Mouse (Mus musculus): ENCODE measurements at regions not wholly inside any gene's neighbourhood (a gene's known extent, or its start where the extent isn't known, plus 50 kb on each side); places are given as distances from the start of the nearest gene placed in this dataset.

- H3K4me1 ChIP-seq (replicated peaks; ENCODE audit: control insufficient read depth, insufficient read depth, low read length): no peaks in the 10 kb centered on the region
- no peak overlapping the region for H3K4me2 ChIP-seq (ENCODE audit: low read length)
- no peak overlapping the region for H3K4me3 ChIP-seq (replicated peaks; ENCODE audit: low read length)
- no peak overlapping the region for H3K27ac ChIP-seq (ENCODE audit: low read length)
- no peak for ATAC-seq
- no peaks in the 10 kb centered on the region for H3K9me3 ChIP-seq (ENCODE audit: control insufficient read depth, low read length)
- H3K36me3 ChIP-seq (ENCODE audit: control insufficient read depth, insufficient read depth): no peaks in the 10 kb centered on the region
- H3K27me3 ChIP-seq (replicated peaks; ENCODE audit: control insufficient read depth, insufficient read depth, low read length): no peaks in the 10 kb centered on the region
- H3K9ac ChIP-seq (replicated peaks; ENCODE audit: low read depth, low read length): no peak overlapping the region
Observed at GRCm38 (mm10) chr8:76183836-76184235, 715.4 kb upstream of the Nr3c2 start.

GRCm38 (mm10) chr8:76187293-76187692 lies 711.9 kb upstream of the Nr3c2 start:
- Histone ChIP-seq H3K36me3 (ENCODE audit: control insufficient read depth, insufficient read depth) (no peaks in the 10 kb centered on the region), H3K4me1 (replicated peaks; ENCODE audit: control insufficient read depth, insufficient read depth, low read length) (no peaks in the 10 kb centered on the region), H3K9me3 (ENCODE audit: control insufficient read depth, low read length) (no peaks in the 10 kb centered on the region), H3K27ac (ENCODE audit: low read length) (no peak overlapping the region), H3K9ac (replicated peaks; ENCODE audit: low read depth, low read length) (no peak overlapping the region), H3K4me3 (replicated peaks; ENCODE audit: low read length) (no peak overlapping the region), H3K4me2 (ENCODE audit: low read length) (no peak overlapping the region), H3K27me3 (replicated peaks; ENCODE audit: control insufficient read depth, insufficient read depth, low read length) (no peaks in the 10 kb centered on the region)
- WGBS: 72% methylated on average over 5 of the region's 5 CpGs
- ATAC-seq: peak; percentile 40; the same call in 1 of the 2 replicates

- H3K36me3 ChIP-seq (ENCODE audit: control insufficient read depth, insufficient read depth): no peaks in the 10 kb centered on the region
- no peaks in the 10 kb centered on the region for H3K27me3 ChIP-seq (replicated peaks; ENCODE audit: control insufficient read depth, insufficient read depth, low read length)
- no peak for ATAC-seq
- no peaks in the 10 kb centered on the region for H3K4me1 ChIP-seq (replicated peaks; ENCODE audit: control insufficient read depth, insufficient read depth, low read length)
- WGBS: 86% methylated on average over 4 of the region's 4 CpGs
- H3K4me2 ChIP-seq (ENCODE audit: low read length): no peak overlapping the region
- H3K27ac ChIP-seq (ENCODE audit: low read length): no peak overlapping the region
- no peaks in the 10 kb centered on the region for H3K9me3 ChIP-seq (ENCODE audit: control insufficient read depth, low read length)
- H3K4me3 ChIP-seq (replicated peaks; ENCODE audit: low read length): no peak overlapping the region
- no peak overlapping the region for H3K9ac ChIP-seq (replicated peaks; ENCODE audit: low read depth, low read length)
Observed at GRCm38 (mm10) chr8:76211891-76212290, 687.4 kb upstream of the Nr3c2 start.

- 74% methylated on average over 4 of the region's 4 CpGs for WGBS
Observed at GRCm38 (mm10) chr8:76217819-76218580, 681.2 kb upstream of the Nr3c2 start.

GRCm38 (mm10) chr8:76230847-76231246 lies 668.4 kb upstream of the Nr3c2 start:
- Histone ChIP-seq H3K9me3 (ENCODE audit: control insufficient read depth, low read length) (no peaks in the 10 kb centered on the region), H3K36me3 (ENCODE audit: control insufficient read depth, insufficient read depth) (no peaks in the 10 kb centered on the region), H3K4me2 (ENCODE audit: low read length) (no peak overlapping the region), H3K4me3 (replicated peaks; ENCODE audit: low read length) (no peak overlapping the region), H3K9ac (replicated peaks; ENCODE audit: low read depth, low read length) (no peak overlapping the region), H3K27me3 (replicated peaks; ENCODE audit: control insufficient read depth, insufficient read depth, low read length) (no peaks in the 10 kb centered on the region), H3K27ac (ENCODE audit: low read length) (no peak overlapping the region), H3K4me1 (replicated peaks; ENCODE audit: control insufficient read depth, insufficient read depth, low read length) (no peaks in the 10 kb centered on the region)
- ATAC-seq: no peak
- 11% methylated on average over 1 of the region's 1 CpGs for WGBS

More at GRCm38 (mm10) chr8:76217819-76218580, 681.2 kb upstream of the Nr3c2 start:
- Histone ChIP-seq H3K9ac (replicated peaks; ENCODE audit: low read depth, low read length) (no peak overlapping the region), H3K27me3 (replicated peaks; ENCODE audit: control insufficient read depth, insufficient read depth, low read length) (no peaks in the 10 kb centered on the region), H3K36me3 (ENCODE audit: control insufficient read depth, insufficient read depth) (no peaks in the 10 kb centered on the region), H3K4me1 (replicated peaks; ENCODE audit: control insufficient read depth, insufficient read depth, low read length) (no peaks in the 10 kb centered on the region), H3K27ac (ENCODE audit: low read length) (no peak overlapping the region), H3K9me3 (ENCODE audit: control insufficient read depth, low read length) (no peaks in the 10 kb centered on the region), H3K4me3 (replicated peaks; ENCODE audit: low read length) (no peak overlapping the region), H3K4me2 (ENCODE audit: low read length) (no peak overlapping the region)
- ATAC-seq: no peak

GRCm38 (mm10) chr8:76249194-76249593 lies 650.0 kb upstream of the Nr3c2 start:
- H3K27ac ChIP-seq (ENCODE audit: low read length): no peak overlapping the region
- no peak overlapping the region for H3K9ac ChIP-seq (replicated peaks; ENCODE audit: low read depth, low read length)
- H3K4me1 ChIP-seq (replicated peaks; ENCODE audit: control insufficient read depth, insufficient read depth, low read length): peaks cover 6% of the 10 kb centered on the region
- ATAC-seq: no peak
- H3K9me3 ChIP-seq (ENCODE audit: control insufficient read depth, low read length): no peaks in the 10 kb centered on the region
- no peak overlapping the region for H3K4me3 ChIP-seq (replicated peaks; ENCODE audit: low read length)
- no peaks in the 10 kb centered on the region for H3K36me3 ChIP-seq (ENCODE audit: control insufficient read depth, insufficient read depth)
- H3K27me3 ChIP-seq (replicated peaks; ENCODE audit: control insufficient read depth, insufficient read depth, low read length): no peaks in the 10 kb centered on the region
- no peak overlapping the region for H3K4me2 ChIP-seq (ENCODE audit: low read length)
- 79% methylated on average over 3 of the region's 3 CpGs for WGBS

- no peak overlapping the region for H3K27ac ChIP-seq (ENCODE audit: low read length)
- H3K4me2 ChIP-seq (ENCODE audit: low read length): no peak overlapping the region
- no peaks in the 10 kb centered on the region for H3K9me3 ChIP-seq (ENCODE audit: control insufficient read depth, low read length)
- H3K4me3 ChIP-seq (replicated peaks; ENCODE audit: low read length): no peak overlapping the region
- H3K9ac ChIP-seq (replicated peaks; ENCODE audit: low read depth, low read length): no peak overlapping the region
- WGBS: 18% methylated on average over 9 of the region's 9 CpGs
- peak; percentile 94 for ATAC-seq
- no peaks in the 10 kb centered on the region for H3K27me3 ChIP-seq (replicated peaks; ENCODE audit: control insufficient read depth, insufficient read depth, low read length)
- no peaks in the 10 kb centered on the region for H3K36me3 ChIP-seq (ENCODE audit: control insufficient read depth, insufficient read depth)
- peaks cover 6% of the 10 kb centered on the region for H3K4me1 ChIP-seq (replicated peaks; ENCODE audit: control insufficient read depth, insufficient read depth, low read length)
Observed at GRCm38 (mm10) chr8:76252161-76253010, 646.9 kb upstream of the Nr3c2 start.

Data from forebrain, embryonic 16.5 days (tissue).